Comparison of ENCODE assay signal across 9 mouse cellular contexts in genomic region chr2:168025174-168025573, GRCm38 (mm10). TPM values are rescaled to one million over a fixed set of nuclear protein-coding genes. Genes with fewer than 3 reads are reported as not detected.
A peak's percentile ranks its signal among the peaks of the same experiment; 100 is the strongest.
DNase-seq lines count a peak whose midpoint lies in the region; ATAC-seq and TF ChIP-seq lines count a peak whose summit lies in the region.
"Had no signal": no experiment of that assay in that cellular context is flagged by ENCODE, and none has a peak within 500 bp of the region (broad histone marks: within the 10 kb centered on the region; RNA-seq: fewer than 3 reads in every experiment).

No protein-coding gene starts in this region.

- no peak overlapping the region for H3K4me2 ChIP-seq in intestine, postnatal 0 days (replicated peaks; ENCODE audit: low read depth)
- H3K4me2 ChIP-seq in stomach, embryonic 16.5 days (ENCODE audit: low read depth, low read length): no peak overlapping the region

- DNase-seq in ovary, adult 18-20 months (ENCODE audit: low spot score): peak; percentile 71
- no peak for DNase-seq in ovary, postnatal 10 days (ENCODE audit: low spot score)
- DNase-seq in left cerebral cortex, postnatal 36 days (ENCODE audit: low spot score in 2 of 2): peak; percentile 61
- DNase-seq in cerebellum, postnatal 4 days (ENCODE audit: low spot score in 2 of 2): no peak
- no peak for DNase-seq in thymus, postnatal 25 days
- no peak for DNase-seq in cerebellum, adult 2 months

- peak overlapping the region; percentile 41; the same call in 1 of the 2 replicates for H3K27ac ChIP-seq in intestine, postnatal 0 days (ENCODE audit: low read depth, low read length)
- peak overlapping the region; percentile 94 for H3K27ac ChIP-seq in stomach, embryonic 16.5 days (ENCODE audit: low read length)
- no peak overlapping the region for H3K27ac ChIP-seq in cerebellum, adult 2 months (ENCODE audit: insufficient read depth, low read length)

- no peak for ATAC-seq in intestine, postnatal 0 days
- ATAC-seq in stomach, embryonic 16.5 days (ENCODE audit: insufficient read depth, low FRiP score): peak; percentile 85

- no peak overlapping the region for H3K9ac ChIP-seq in intestine, postnatal 0 days (ENCODE audit: low read depth, low read length)
- peak overlapping the region; percentile 37; the same call in 1 of the 2 replicates for H3K9ac ChIP-seq in stomach, embryonic 16.5 days (ENCODE audit: low read length)

- no peak overlapping the region for H3K4me3 ChIP-seq in intestine, postnatal 0 days (ENCODE audit: low read depth, low read length)
- H3K4me3 ChIP-seq in stomach, embryonic 16.5 days (replicated peaks; ENCODE audit: low read length): no peak overlapping the region
- no peak overlapping the region for H3K4me3 ChIP-seq in cerebellum, adult 2 months (replicated peaks; ENCODE audit: insufficient read depth, low read depth, low read length)
- H3K4me3 ChIP-seq: myocyte had no signal

- intact Hi-C loops in left cerebral cortex, postnatal 36 days (cut with DNase I): no loop called here

- no peaks in the 10 kb centered on the region; the same call in 1 of the 2 replicates for H3K36me3 ChIP-seq in intestine, postnatal 0 days (ENCODE audit: control insufficient read depth, insufficient read depth)
- H3K36me3 ChIP-seq in stomach, embryonic 16.5 days (ENCODE audit: control insufficient read depth, insufficient read depth, low read length): no peaks in the 10 kb centered on the region

- TF ChIP-seq CTCF in intestine, postnatal 0 days (IDR thresholded peaks at IDR 0.05; ENCODE audit: low read depth): 0 out of 2 replicates have a peak, but pooled peaks have one; percentile 1
- TF ChIP-seq CTCF in cerebellum, adult 2 months (IDR thresholded peaks at IDR 0.05; ENCODE audit: borderline replicate concordance, insufficient read depth, low read depth, low read length): no peak

- H3K4me1 ChIP-seq in intestine, postnatal 0 days (replicated peaks; ENCODE audit: control insufficient read depth, insufficient read depth, low read length): peaks cover 6% of the 10 kb centered on the region; the same call in 1 of the 2 replicates
- H3K4me1 ChIP-seq in stomach, embryonic 16.5 days (ENCODE audit: control insufficient read depth, insufficient read depth, low read length): peaks cover 24% of the 10 kb centered on the region
- H3K4me1 ChIP-seq in cerebellum, adult 2 months (ENCODE audit: control insufficient read depth, insufficient read depth, low read length): no peaks in the 10 kb centered on the region

- no peaks in the 10 kb centered on the region for H3K27me3 ChIP-seq in intestine, postnatal 0 days (replicated peaks; ENCODE audit: control insufficient read depth, insufficient read depth, low read length)
- H3K27me3 ChIP-seq in stomach, embryonic 16.5 days (ENCODE audit: control insufficient read depth, insufficient read depth, low read length): no peaks in the 10 kb centered on the region
- H3K27me3 ChIP-seq in cerebellum, adult 2 months (ENCODE audit: control insufficient read depth, insufficient read depth, low read length): no peaks in the 10 kb centered on the region

- no peaks in the 10 kb centered on the region for H3K9me3 ChIP-seq in intestine, postnatal 0 days (ENCODE audit: control insufficient read depth)
- H3K9me3 ChIP-seq in stomach, embryonic 16.5 days (replicated peaks; ENCODE audit: control insufficient read depth, low read length): peaks cover 8% of the 10 kb centered on the region; the same call in 1 of the 2 replicates

- WGBS in intestine, postnatal 0 days: 54% methylated on average over 12 of the region's 12 CpGs
- WGBS in stomach, embryonic 16.5 days: 30% methylated on average over 12 of the region's 12 CpGs
- WGBS in cerebellum, adult 2 months: 31% methylated on average over 12 of the region's 12 CpGs

- TF ChIP-seq POLR2A in cerebellum, adult 2 months (IDR thresholded peaks at IDR 0.05; ENCODE audit: borderline replicate concordance, insufficient read depth, low read length): no peak

RNA-seq across cellular contexts. Expression of gene Ripor3, which starts 14.8 kb away (rescaled TPM):
- polyA plus RNA-seq in intestine, postnatal 0 days (2015; fragmentation: Nextera tagmentation; extraction: Ambion mirVana): 1.5 and 1.6 TPM in 2 replicates
- total RNA-seq in left cerebral cortex, postnatal 36 days (2021): 1 to 10 TPM in 1 of 2 experiments, under 1 TPM in 1; 0.32 to 1.7 TPM
- polyA plus RNA-seq in stomach, embryonic 16.5 days (2015; fragmentation: Nextera tagmentation; extraction: Ambion mirVana): 3.5 and 3.6 TPM in 2 replicates
- polyA plus RNA-seq in cerebellum, adult 2 months (2012; rRNA removed): 0.44 and 0.84 TPM in 2 replicates

RNA-seq across cellular contexts. Expression of gene Pard6b, which starts 55.6 kb away (rescaled TPM):
- polyA plus RNA-seq in intestine, postnatal 0 days (2015; fragmentation: Nextera tagmentation; extraction: Ambion mirVana): 13.8 and 17.3 TPM in 2 replicates
- 1 to 10 TPM; 4.4 to 5.8 TPM for total RNA-seq in left cerebral cortex, postnatal 36 days (2021)
- 8.3 TPM in 2 replicates for polyA plus RNA-seq in stomach, embryonic 16.5 days (2015; fragmentation: Nextera tagmentation; extraction: Ambion mirVana)
- polyA plus RNA-seq in cerebellum, adult 2 months (2012; rRNA removed): 5.3 and 5.7 TPM in 2 replicates

Comparison
In these comparisons a context has a peak if more than half of its experiments do, and no peak if none do; other contexts are left out.
1. DNase-seq: peak in ovary, adult 18-20 months (single experiment) and left cerebral cortex, postnatal 36 days (2 of 2); none in ovary, postnatal 10 days (single experiment), cerebellum, postnatal 4 days (0 of 2), thymus, postnatal 25 days (single experiment) and cerebellum, adult 2 months (0 of 2).